Mouse (Mus musculus) G1E (cell line): ENCODE data around the gene Prdx6. TPM values are rescaled to one million over a fixed set of nuclear protein-coding genes. Genes with fewer than 3 reads are reported as not detected.

Experiments used
- ATAC-seq: 2 replicates; pipeline ENCODE4 v1.8.0; 2016; ENCODE audit warnings: mild to moderate bottlenecking; ENCODE audit not compliant: insufficient number of reproducible peaks, poor library complexity, low FRiP score, severe bottlenecking; ENCODE audit errors: extremely low read depth
- DNase-seq: peaks from one replicate; pipeline ENCODE4 v3.0.0; 2012; ENCODE audit warnings: low spot score
- H3K27me3 ChIP-seq: 2 replicates; pipeline ENCODE4 v1.6.1; 2012; ENCODE audit warnings: mild to moderate bottlenecking, low read length, inconsistent platforms; ENCODE audit not compliant: insufficient read depth
- H3K36me3 ChIP-seq: replicated peaks from 2 replicates; pipeline ENCODE3; 2012; ENCODE audit warnings: mild to moderate bottlenecking, inconsistent platforms
- H3K4me1 ChIP-seq: 2 replicates; pipeline ENCODE4 v1.6.1; 2012; ENCODE audit warnings: low read depth, low read length, inconsistent platforms, mixed read lengths; ENCODE audit not compliant: insufficient read depth
- H3K4me3 ChIP-seq: 2 replicates; pipeline ENCODE4 v1.5.1; 2012; ENCODE audit warnings: low read depth, mild to moderate bottlenecking, inconsistent platforms, low read length, moderate library complexity, mixed read lengths
- H3K9me3 ChIP-seq: replicated peaks from 2 replicates; pipeline ENCODE4 v1.6.1; 2012; ENCODE audit warnings: inconsistent platforms
- CTCF ChIP-seq: IDR thresholded peaks from 2 replicates; pipeline ENCODE4 v1.5.1; 2012; ENCODE audit warnings: low read depth, low read length, inconsistent platforms, mixed read lengths
- GATA1 ChIP-seq: IDR thresholded peaks from 2 replicates; pipeline ENCODE4 v1.6.1; 2012; ENCODE audit warnings: borderline replicate concordance, low read length, inconsistent platforms, mixed read lengths
- GATA2 ChIP-seq: IDR thresholded peaks from 2 replicates; pipeline ENCODE4 v1.6.1; 2012; ENCODE audit warnings: low read depth, low read length, inconsistent platforms, borderline replicate concordance
- POLR2AphosphoS5 ChIP-seq: IDR thresholded peaks from 2 replicates; pipeline ENCODE4 v1.6.1; 2012; ENCODE audit warnings: low read depth, low read length, inconsistent platforms; ENCODE audit not compliant: insufficient replicate concordance
- TAL1 ChIP-seq: conservative IDR thresholded peaks from 2 replicates; pipeline ENCODE4 v1.6.1; 2012; ENCODE audit warnings: low read depth, low read length, inconsistent platforms, mixed read lengths
- polyA plus RNA-seq: library from polyadenylated mRNA; stranded (reverse); fragments of >175 nt; gene quantifications from 2 replicates; pipeline ENCODE4 v1.2.3, GENCODE M21; 2012
- total RNA-seq, 2 experiments: library from RNA; stranded (forward) in 1 of 2; stranded (reverse) in 1 of 2; fragments of 200-1000 nt in 1 of 2; fragments of >200 nt in 1 of 2; fragmentation: Nextera tagmentation in 1 of 2; gene quantifications; 2 replicates each; pipeline ENCODE4 v1.2.3; 2014 to 2017

The Prdx6 gene
- total and polyA plus RNA-seq, 3 experiments, result 51.6 to 599 (median 275) TPM

- Histone ChIP-seq H3K27me3 (no peaks in the 10 kb centered on the region), H3K9me3 (no peaks in the 10 kb centered on the region), H3K36me3 (peaks cover 17% of the 10 kb centered on the region), H3K4me3 (peak overlapping the region; percentile 52; the same call in 1 of the 2 replicates), H3K4me1 (peaks cover 79% of the 10 kb centered on the region)
- DNase-seq, result no peak
- TF ChIP-seq GATA2 (no peak), TAL1 (peak; percentile 71), CTCF (no peak), POLR2AphosphoS5 (no peak)
- peak; percentile 37 for ATAC-seq
Measured at GRCm38 (mm10) chr1:161252365-161252764, 1.3 kb upstream of the Prdx6 start.

GRCm38 (mm10) chr1:161251417-161252265, 622 bp upstream of the Prdx6 start:
- H3K4me1 ChIP-seq, result peaks cover 82% of the 10 kb centered on the region
- H3K36me3 ChIP-seq, result peaks cover 24% of the 10 kb centered on the region
- ATAC-seq (no peak), DNase-seq (peak; percentile 37)
- TF ChIP-seq POLR2AphosphoS5 (no peak), GATA1 (no peak), CTCF (no peak)
- H3K4me3 ChIP-seq, result peak overlapping the region; percentile 96; the same call in 1 of the 2 replicates
- no peaks in the 10 kb centered on the region for H3K27me3 ChIP-seq
- no peaks in the 10 kb centered on the region for H3K9me3 ChIP-seq

GRCm38 (mm10) chr1:161250031-161250603, 902 bp downstream of the Prdx6 start:
- DNase-seq (peak; percentile 25), ATAC-seq (0 out of 2 replicates have a peak, but pooled peaks have one; percentile 12)
- no peaks in the 10 kb centered on the region for H3K9me3 ChIP-seq
- H3K4me3 ChIP-seq, result peak overlapping the region; percentile 96
- peaks cover 39% of the 10 kb centered on the region for H3K36me3 ChIP-seq
- no peaks in the 10 kb centered on the region for H3K27me3 ChIP-seq
- TF ChIP-seq GATA1 (no peak), POLR2AphosphoS5 (0 out of 2 replicates have a peak, but pooled peaks have one; percentile 52)
- peaks cover 78% of the 10 kb centered on the region for H3K4me1 ChIP-seq

GRCm38 (mm10) chr1:161249442-161249841, 1.6 kb downstream of the Prdx6 start:
- ATAC-seq (no peak), DNase-seq (no peak)
- peaks cover 46% of the 10 kb centered on the region for H3K36me3 ChIP-seq
- peak overlapping the region; percentile 96 for H3K4me3 ChIP-seq
- TF ChIP-seq CTCF (no peak), TAL1 (no peak), GATA2 (no peak), POLR2AphosphoS5 (no peak), GATA1 (no peak)
- H3K9me3 ChIP-seq, result no peaks in the 10 kb centered on the region
- H3K4me1 ChIP-seq, result peaks cover 77% of the 10 kb centered on the region
- H3K27me3 ChIP-seq, result no peaks in the 10 kb centered on the region

DNA sequence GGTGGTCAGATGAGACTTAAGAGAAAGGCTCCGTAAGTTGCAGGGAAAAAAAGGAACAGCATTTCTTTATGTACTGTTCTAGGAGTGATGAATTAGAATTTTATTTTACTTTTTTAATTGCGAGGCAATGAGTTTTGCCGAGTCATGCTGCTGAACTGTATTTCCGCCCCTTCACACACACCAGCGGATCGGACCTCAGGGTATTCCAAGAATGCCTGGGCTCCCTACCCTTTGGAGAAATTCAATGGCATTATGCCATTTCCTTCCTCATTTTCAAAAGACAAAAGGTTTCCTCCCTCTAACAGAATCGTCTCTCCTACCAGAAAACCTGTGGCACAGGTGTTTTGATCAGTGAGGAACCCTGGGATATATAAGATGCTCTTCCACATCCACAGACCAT, 2.3 kb downstream of the Prdx6 start:
- TF ChIP-seq GATA1 (no peak), POLR2AphosphoS5 (no peak), CTCF (no peak), GATA2 (no peak), TAL1 (no peak)
- H3K4me1 ChIP-seq, result peaks cover 74% of the 10 kb centered on the region

DNA sequence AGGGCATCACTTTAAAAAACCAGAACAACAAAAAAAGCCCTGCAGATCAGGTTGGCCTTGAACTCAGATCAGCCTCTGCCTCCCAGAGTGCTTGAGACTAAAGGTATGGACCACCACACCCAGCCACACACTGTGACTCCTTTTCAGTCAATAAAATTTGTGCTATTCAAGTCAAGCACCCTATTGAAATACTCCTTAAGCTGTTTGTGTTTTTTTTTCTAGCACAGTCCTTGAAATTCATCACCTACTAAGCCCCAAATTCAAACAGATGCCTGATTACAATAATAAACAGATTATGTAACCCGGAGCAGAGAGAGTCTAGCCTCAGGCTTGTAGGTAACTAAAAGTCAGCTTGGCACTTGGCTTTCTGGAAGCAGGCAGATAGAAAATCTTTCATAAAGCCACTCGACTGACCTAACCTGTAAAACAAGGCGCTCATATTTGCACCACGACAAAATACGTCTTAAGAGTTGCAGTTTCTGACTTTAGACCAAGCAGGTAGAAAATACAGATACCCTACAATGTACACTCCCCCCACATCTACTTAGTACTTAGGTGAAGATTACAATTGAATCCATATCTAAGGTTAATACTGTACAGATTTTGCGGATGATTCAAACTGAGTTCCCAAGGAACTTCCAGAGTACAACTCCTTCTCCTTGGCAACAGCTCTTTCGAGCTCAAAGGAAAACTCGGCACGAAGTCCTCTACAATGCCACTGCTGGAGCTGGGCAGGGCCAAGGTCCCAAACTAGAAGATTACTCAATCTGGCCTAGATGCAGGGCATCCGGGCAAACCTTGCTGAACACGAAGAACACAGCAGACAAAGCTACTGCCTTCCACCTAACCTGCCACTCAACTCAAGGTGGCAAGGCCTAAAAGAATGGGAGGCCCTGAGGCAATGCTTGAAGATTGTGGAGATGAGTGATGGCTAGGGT, 3.1 kb downstream of the Prdx6 start:
- ATAC-seq, result no peak
- Histone ChIP-seq H3K4me1 (peaks cover 66% of the 10 kb centered on the region), H3K27me3 (no peaks in the 10 kb centered on the region), H3K9me3 (no peaks in the 10 kb centered on the region), H3K4me3 (peak overlapping the region; percentile 96), H3K36me3 (peaks cover 60% of the 10 kb centered on the region)
- DNase-seq, result no peak
- TF ChIP-seq POLR2AphosphoS5 (no peak), TAL1 (no peak), CTCF (no peak), GATA2 (no peak), GATA1 (no peak)

More for the DNA sequence above, 2.3 kb downstream of the Prdx6 start:
- ATAC-seq (no peak), DNase-seq (no peak)
- no peaks in the 10 kb centered on the region for H3K9me3 ChIP-seq
- no peaks in the 10 kb centered on the region for H3K27me3 ChIP-seq
- H3K4me3 ChIP-seq, result peak overlapping the region; percentile 96
- peaks cover 53% of the 10 kb centered on the region for H3K36me3 ChIP-seq
